In genomic region chr1:79671543-79672337, GRCm38 (mm10) we compare ENCODE assay signal across 7 mouse cellular contexts. TPM values are rescaled to one million over a fixed set of nuclear protein-coding genes. Genes with fewer than 3 reads are reported as not detected.
DNase-seq lines count a peak whose midpoint lies in the region; ATAC-seq and TF ChIP-seq lines count a peak whose summit lies in the region.

Ap1s3 (minus strand) TSS chr1:79671972.

- DNase-seq in ZHBTc4 (ENCODE audit: low read depth, low spot score) = peak; percentile 69
- peak; percentile 69 for DNase-seq in cerebellum, adult 9-11 months
- DNase-seq in frontal cortex, postnatal 25 days (ENCODE audit: low spot score in 2 of 2) = peak; percentile 13 to 16
- peak; percentile 83 for DNase-seq in kidney, adult 11 months
- DNase-seq in liver = peak; percentile 72
- DNase-seq in midbrain, postnatal 0 days (ENCODE audit: low spot score) = peak; percentile 49
- DNase-seq in spleen, postnatal 10 days (ENCODE audit: low spot score in 2 of 2) = peak; percentile 73 to 84

- peak; percentile 86 for ATAC-seq in midbrain, postnatal 0 days (ENCODE audit: low FRiP score)

- no peak within 1 kb of the TSS for H3K27ac ChIP-seq in midbrain, postnatal 0 days (ENCODE audit: low read depth, low read length)

- peak within 1 kb of the TSS; percentile 63 for H3K9ac ChIP-seq in midbrain, postnatal 0 days (replicated peaks; ENCODE audit: low read length, poor library complexity, severe bottlenecking)

- H3K4me1 ChIP-seq in midbrain, postnatal 0 days (ENCODE audit: insufficient read depth, low read length) = no peaks in the 10 kb centered on the region; the same call in 1 of the 2 replicates

- H3K4me2 ChIP-seq in midbrain, postnatal 0 days (ENCODE audit: low read depth, low read length, poor library complexity, severe bottlenecking) = peak within 1 kb of the TSS; percentile 99

- no peaks in the 10 kb centered on the region for H3K9me3 ChIP-seq in midbrain, postnatal 0 days (ENCODE audit: low read length)

- TF ChIP-seq CTCF in midbrain, postnatal 0 days (IDR thresholded peaks at IDR 0.05) = no peak

- H3K4me3 ChIP-seq in midbrain, postnatal 0 days (ENCODE audit: low read depth, low read length) = peak within 1 kb of the TSS; percentile 66

- H3K27me3 ChIP-seq in midbrain, postnatal 0 days (ENCODE audit: insufficient read depth, low read length) = peaks cover 10% of the 10 kb centered on the region

- WGBS in midbrain, postnatal 0 days = under 1% methylated on average over 51 of the region's 51 CpGs

- no peaks in the 10 kb centered on the region for H3K36me3 ChIP-seq in midbrain, postnatal 0 days (ENCODE audit: insufficient read depth, low read length)

RNA-seq across cellular contexts. Expression of gene Ap1s3, which starts in this region (rescaled TPM):
- 0.57 and 0.82 TPM in 2 replicates for total RNA-seq in midbrain, postnatal 0 days (2014; rRNA removed)
- polyA plus RNA-seq in midbrain, postnatal 0 days (2015; fragmentation: Nextera tagmentation; extraction: Ambion mirVana) = 0.12 and 0.35 TPM in 2 replicates

Comparison
In these comparisons a context has a peak if more than half of its experiments do, and no peak if none do; other contexts are left out.
1. Peak in DNase-seq, ATAC-seq, H3K4me3 ChIP-seq, H3K9ac ChIP-seq and H3K4me2 ChIP-seq in midbrain, postnatal 0 days; RNA of the gene not detected or under 1 TPM.
2. DNase-seq: peak in every context shown above with its lines; median percentile 83 in kidney, adult 11 months; 78 in spleen, postnatal 10 days; 72 in liver; 69 in ZHBTc4; 69 in cerebellum, adult 9-11 months; 49 in midbrain, postnatal 0 days; 14 in frontal cortex, postnatal 25 days.